Mouse (Mus musculus) c-Kit-positive CD71-negative TER-119-negative erythroid progenitor cells, embryonic 14.5 days (primary cell): Measurements from ENCODE around the gene Gm10837.

Source experiments
- DNase-seq: peaks from one replicate; pipeline ENCODE4 v3.0.0-alpha.2; 2013; ENCODE audit warnings: low read depth

Gm10837 gene

GRCm38 (mm10) chr14:122534017-122534924, 43.9 kb downstream of the Gm10837 start, which contains the start of gene Pcca:
Pcca (plus strand) TSS chr14:122534324.
- DNase-seq = peak; percentile 92

GRCm38 (mm10) chr14:122535986-122536385, 45.6 kb downstream of the Gm10837 start:
- no peak for DNase-seq
